Mouse (Mus musculus): Measurements from ENCODE around the gene Rftn1.

Gene Rftn1

GRCm38 (mm10) chr17:49976678-49977423 is 213.6 kb downstream of the Rftn1 start:
- DNase-seq = no peak

- DNase-seq = no peak
These were observed 215.0 kb downstream of the Rftn1 start for GRCm38 (mm10) chr17:49975481-49975880.

GRCm38 (mm10) chr17:49974996-49975395 is 215.5 kb downstream of the Rftn1 start:
- DNase-seq = no peak

DNA sequence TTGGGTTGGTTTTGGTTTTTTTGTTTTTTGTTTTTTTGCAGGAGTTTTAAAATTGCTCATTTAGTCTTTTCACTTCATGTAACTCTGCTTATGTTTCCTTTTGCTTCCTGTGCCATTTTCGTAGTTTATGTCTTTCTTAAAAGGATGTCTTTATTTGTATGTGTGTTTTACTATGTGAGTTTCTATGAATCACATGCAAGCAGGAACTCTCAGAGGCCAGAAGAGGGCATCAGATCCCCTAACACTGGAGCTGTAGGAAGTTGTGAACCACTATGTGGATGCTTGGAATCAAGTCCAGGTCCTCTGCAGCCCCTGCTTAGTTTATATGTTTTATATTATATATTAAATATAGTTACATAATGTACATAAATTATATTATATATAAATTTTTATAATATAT is 218.3 kb downstream of the Rftn1 start:
- no peak for DNase-seq

DNA sequence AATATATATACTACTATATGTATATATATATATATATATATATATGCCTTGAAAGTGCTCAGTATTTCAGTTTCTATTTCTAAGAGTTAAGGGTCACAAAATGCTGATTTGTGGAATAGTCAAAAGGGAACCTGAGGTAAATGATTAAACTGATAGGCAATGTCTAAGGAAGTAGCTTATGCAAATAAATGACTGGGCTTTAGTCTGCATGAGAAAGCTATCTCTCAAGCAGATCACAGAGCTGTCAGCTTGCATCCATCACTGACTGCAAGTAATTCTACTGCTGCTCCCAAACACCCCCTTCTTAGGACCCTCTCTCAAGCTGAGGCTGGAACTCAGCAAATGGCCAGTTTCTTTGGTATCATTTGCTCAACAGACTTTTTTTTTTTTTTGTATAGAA is 219.4 kb downstream of the Rftn1 start:
- no peak for DNase-seq

DNA sequence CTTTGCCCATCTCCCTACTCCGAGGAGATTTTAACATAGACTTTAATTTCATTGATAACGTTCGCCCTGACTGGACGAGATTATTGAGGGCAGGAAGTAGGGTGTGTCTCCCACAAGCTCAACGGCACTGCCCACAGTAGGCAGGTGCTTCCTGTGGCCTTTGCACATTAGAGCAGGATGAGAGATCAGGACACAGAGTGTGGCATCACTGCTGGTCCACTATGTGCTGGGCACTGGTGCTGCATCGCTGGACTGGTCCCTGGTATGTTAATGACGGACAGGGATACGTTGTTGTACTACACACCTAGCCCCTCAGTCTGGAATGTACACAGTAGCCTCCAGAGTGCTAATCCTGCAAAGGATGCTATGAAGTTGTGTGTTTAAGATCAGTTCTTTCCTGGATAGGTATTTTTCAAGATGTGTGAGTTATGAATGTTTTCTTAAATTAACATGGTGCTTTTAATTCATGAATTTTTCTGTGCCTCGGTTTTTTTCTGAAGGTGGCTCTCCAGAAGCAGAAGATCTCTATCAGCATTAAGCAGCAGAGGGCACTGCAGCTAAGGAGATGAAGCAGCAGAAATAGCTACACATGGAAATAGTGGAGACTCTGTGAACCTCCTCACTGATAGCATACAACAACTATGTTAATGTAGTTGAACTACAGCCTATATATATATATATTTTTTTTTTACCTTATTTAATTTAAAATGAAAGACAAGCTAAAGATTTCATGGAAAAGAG is 221.8 kb downstream of the Rftn1 start:
- DNase-seq = peak; percentile 72 to 74

GRCm38 (mm10) chr17:49965846-49966762 is 224.4 kb downstream of the Rftn1 start:
- no peak for DNase-seq

DNA sequence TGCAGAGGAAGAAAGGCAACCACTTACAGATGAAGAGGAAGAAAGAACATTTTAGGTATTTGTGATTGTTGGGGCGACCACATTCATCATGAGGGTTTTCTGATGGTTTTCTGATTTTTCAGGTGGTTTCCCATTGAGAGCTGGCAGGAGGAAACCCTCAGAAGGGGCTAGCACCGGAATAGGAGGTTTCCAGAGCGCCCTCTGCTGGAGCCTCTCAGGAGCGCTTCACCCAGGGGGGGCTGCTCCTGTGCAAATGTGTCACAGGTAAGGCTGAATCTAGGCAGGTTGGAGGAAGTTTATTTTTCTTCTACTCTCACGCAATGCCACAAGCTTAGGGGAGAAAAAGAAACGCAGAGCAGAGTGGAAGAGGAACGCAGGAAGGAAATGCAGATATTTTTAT is 225.4 kb downstream of the Rftn1 start:
- DNase-seq = no peak

- no peak for DNase-seq
These were observed 226.0 kb downstream of the Rftn1 start for GRCm38 (mm10) chr17:49964471-49964870.

DNA sequence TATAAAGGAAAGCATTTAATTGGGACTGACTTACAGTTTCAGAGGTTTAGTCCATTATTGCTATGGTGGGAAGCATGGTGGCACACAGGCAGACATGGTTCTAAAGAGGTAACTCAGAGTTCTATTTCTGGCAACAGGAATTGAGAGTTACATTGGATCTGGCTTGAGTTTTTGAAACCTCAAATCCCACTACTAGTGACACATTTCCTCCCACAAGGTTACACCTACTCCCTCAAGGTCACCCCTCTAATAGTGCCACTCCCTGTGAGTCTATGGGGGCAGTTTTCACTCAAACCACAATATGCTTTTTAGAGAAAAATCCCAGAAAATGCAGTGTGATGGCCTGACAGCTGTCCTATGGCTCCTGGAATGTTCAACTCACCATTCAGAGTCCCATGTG is 231.5 kb downstream of the Rftn1 start:
- no peak for DNase-seq

GRCm38 (mm10) chr17:49951856-49952607 is 238.4 kb downstream of the Rftn1 start:
- DNase-seq = peak; percentile 37 to 49

GRCm38 (mm10) chr17:49951491-49951855 is 239.0 kb downstream of the Rftn1 start:
- DNase-seq = peak; percentile 88

DNA sequence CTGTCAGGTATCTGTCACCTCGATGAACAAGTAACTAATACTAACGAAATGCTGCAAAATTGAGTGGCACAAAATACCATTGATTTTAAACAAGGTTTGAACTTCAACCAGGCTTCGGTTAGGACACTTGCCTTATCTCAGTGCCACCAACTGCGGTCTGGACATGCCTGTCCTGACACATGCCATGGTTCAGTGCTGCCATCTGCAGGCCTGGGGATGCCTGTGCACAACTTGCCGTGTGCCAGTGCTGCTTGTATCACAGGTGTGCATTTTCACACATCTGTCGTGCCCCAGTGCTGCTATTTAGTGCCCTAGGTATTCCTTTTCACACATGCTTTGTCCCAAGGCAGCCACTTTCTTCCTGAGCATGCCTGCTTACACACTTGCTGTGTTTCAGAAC is 247.8 kb downstream of the Rftn1 start:
- DNase-seq = peak; percentile 26 to 27
